Mouse (Mus musculus): ENCODE data around the gene AU040320. TPM values are rescaled to one million over a fixed set of nuclear protein-coding genes. Genes with fewer than 3 reads are reported as not detected.

Gene AU040320
- 25.6 and 27.6 TPM in 2 replicates for polyA plus RNA-seq (2012; rRNA removed)

DNA sequence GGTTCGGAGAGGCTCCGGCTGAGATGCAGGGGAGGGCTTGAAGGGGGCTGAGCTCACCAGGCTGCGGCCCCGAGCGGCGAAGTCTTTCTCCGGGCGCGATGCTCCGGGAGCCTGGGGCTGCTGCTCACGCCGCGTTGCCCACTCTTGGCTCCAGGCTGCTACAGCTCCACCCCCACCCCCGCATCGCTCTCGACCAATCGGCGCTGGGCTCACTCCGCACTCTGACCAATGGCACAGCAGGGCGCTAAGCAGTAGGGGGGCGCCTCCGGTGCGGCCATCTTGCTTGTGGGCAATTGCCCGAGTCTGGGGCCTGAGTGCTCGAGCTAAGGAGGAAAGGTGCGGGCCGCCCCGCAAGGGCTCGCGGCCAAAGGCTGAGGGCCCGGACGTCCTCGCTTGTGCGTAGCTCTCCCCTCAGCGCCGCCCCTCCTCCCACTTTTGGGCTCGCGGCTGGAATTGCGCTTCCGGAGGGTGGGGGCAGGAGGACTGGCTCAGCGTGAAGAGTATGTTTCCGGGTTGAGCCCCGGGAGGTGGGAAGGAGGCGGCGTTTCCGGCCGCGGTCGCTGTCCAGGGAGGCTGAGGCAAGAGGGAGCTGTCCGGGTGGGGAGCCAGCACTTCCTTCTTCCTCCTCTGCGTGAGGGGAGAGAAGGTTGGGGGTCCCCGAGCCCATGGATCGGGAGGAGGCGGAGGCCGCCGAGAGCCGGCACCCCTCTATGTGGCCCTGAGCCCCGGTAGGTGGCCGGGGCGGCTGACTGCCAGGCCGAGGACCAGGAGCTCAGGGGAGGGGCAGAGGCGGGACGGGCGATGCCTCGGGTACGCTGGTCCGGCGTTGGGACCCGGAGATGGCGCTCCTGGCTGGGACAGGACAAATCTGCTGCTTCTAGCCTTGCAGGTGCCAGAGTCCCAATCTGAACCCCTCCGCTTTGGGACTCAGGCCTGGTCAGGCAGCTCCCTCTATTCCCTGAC, at the start of gene AU040320, which contains the start of gene Ncdn:
TSS of gene AU040320 (plus strand) at position 277 of the 963 bp plus-strand sequence.
TSS of gene Ncdn (minus strand) at position 171 of the 963 bp plus-strand sequence.

DNA sequence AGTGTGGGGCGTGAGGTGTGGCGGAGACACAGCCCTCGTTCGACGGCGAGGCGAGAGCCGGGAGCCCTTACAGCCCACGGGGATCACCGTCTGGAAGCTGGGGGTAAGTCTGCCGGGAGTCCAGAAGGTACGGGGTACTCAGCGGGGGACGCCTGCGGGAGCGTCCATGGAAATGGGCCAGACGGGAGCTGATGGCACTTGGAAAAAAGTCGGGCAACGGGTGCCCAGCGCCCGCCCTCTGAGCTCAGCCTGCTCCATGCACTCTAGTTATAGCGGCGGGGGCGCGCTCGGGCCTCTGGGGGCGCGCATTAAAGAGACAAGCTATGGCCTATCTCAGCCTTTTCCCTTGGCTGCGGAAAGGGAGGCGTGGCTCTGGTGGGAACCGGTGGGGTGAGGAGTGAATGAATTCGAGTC, 17.3 kb upstream of the AU040320 start, which contains the start of gene Tfap2e:
TSS of gene Tfap2e (minus strand) at position 240 of the 414 bp plus-strand sequence.

Other genes with a start within 250 kb of the AU040320 start
- gene Ago4, start 220.1 kb upstream of the AU040320 start, polyA plus RNA-seq (2012; rRNA removed) = 3.8 and 4.2 TPM in 2 replicates
- 42.0 and 109 TPM in 2 replicates for gene Clspn, start 196.6 kb upstream of the AU040320 start, polyA plus RNA-seq (2012; rRNA removed)
- 3.2 and 5.5 TPM in 2 replicates for gene 5730409E04Rik, start 143.7 kb upstream of the AU040320 start, polyA plus RNA-seq (2012; rRNA removed)
- 201 and 288 TPM in 2 replicates for gene Psmb2, start 75.9 kb upstream of the AU040320 start, polyA plus RNA-seq (2012; rRNA removed)
- gene Tfap2e, start 17.3 kb upstream of the AU040320 start, polyA plus RNA-seq (2012; rRNA removed) = 1.8 and 4.6 TPM in 2 replicates
- gene Ncdn, start 106 bp upstream of the AU040320 start, polyA plus RNA-seq (2012; rRNA removed) = 29.1 and 30.3 TPM in 2 replicates
- gene Zmym4, start 214.6 kb downstream of the AU040320 start, polyA plus RNA-seq (2012; rRNA removed) = 37.9 and 41.0 TPM in 2 replicates